Comparison of ENCODE assay signal across 23 mouse cellular contexts in genomic region chrX:70261360-70261759, GRCm38 (mm10).
"Had no signal": no experiment of that assay in that cellular context is flagged by ENCODE, and none has a peak within 500 bp of the region (broad histone marks: within the 10 kb centered on the region; RNA-seq: fewer than 3 reads in every experiment).

No protein-coding gene starts in this region.

- H3K9ac ChIP-seq: limb, embryonic 13.5 days; liver, embryonic 12.5 days; liver, embryonic 15.5 days; lung, embryonic 15.5 days; midbrain, embryonic 12.5 days; midbrain, embryonic 15.5 days; neural tube, embryonic 12.5 days; neural tube, embryonic 15.5 days had no signal

- H3K27ac ChIP-seq: kidney, postnatal 0 days; layer of hippocampus, adult 2 months; limb, embryonic 10.5 days; limb, embryonic 13.5 days; liver, embryonic 12.5 days; liver, embryonic 15.5 days; lung, embryonic 15.5 days; macrophage; midbrain, embryonic 12.5 days; midbrain, embryonic 15.5 days; neural tube, embryonic 12.5 days; neural tube, embryonic 15.5 days; stomach, postnatal 0 days had no signal

- ATAC-seq: liver, embryonic 12.5 days; midbrain, embryonic 15.5 days had no signal

- H3K4me2 ChIP-seq: limb, embryonic 13.5 days; liver, embryonic 12.5 days; liver, embryonic 15.5 days; lung, embryonic 15.5 days; midbrain, embryonic 12.5 days; midbrain, embryonic 15.5 days; neural tube, embryonic 12.5 days; neural tube, embryonic 15.5 days had no signal

- H3K4me1 ChIP-seq: limb, embryonic 10.5 days; limb, embryonic 13.5 days; liver, embryonic 12.5 days; liver, embryonic 15.5 days; lung, embryonic 15.5 days; midbrain, embryonic 12.5 days; midbrain, embryonic 15.5 days; neural tube, embryonic 12.5 days; neural tube, embryonic 15.5 days had no signal

- DNase-seq: kidney, postnatal 25 days; layer of hippocampus, adult 9-11 months; liver; lung, postnatal 10 days; right cerebral cortex, adult 18-20 months; right cerebral cortex, postnatal 14 days; right cerebral cortex, postnatal 4 days; thymus, adult 2 months; thymus, postnatal 14 days; thymus, postnatal 4 days had no signal

- H3K27me3 ChIP-seq: limb, embryonic 13.5 days; liver, embryonic 12.5 days; liver, embryonic 15.5 days; lung, embryonic 15.5 days; midbrain, embryonic 12.5 days; midbrain, embryonic 15.5 days; neural tube, embryonic 12.5 days; neural tube, embryonic 15.5 days had no signal

- H3K36me3 ChIP-seq: limb, embryonic 10.5 days; limb, embryonic 13.5 days; liver, embryonic 12.5 days; liver, embryonic 15.5 days; lung, embryonic 15.5 days; midbrain, embryonic 12.5 days; midbrain, embryonic 15.5 days; neural tube, embryonic 12.5 days; neural tube, embryonic 15.5 days had no signal

- H3K4me3 ChIP-seq: layer of hippocampus, adult 2 months; limb, embryonic 10.5 days; limb, embryonic 13.5 days; liver, embryonic 12.5 days; liver, embryonic 15.5 days; lung, embryonic 15.5 days; midbrain, embryonic 12.5 days; midbrain, embryonic 15.5 days; neural tube, embryonic 12.5 days; neural tube, embryonic 15.5 days had no signal

- H3K9me3 ChIP-seq: limb, embryonic 10.5 days; limb, embryonic 13.5 days; liver, embryonic 12.5 days; liver, embryonic 15.5 days; lung, embryonic 15.5 days; midbrain, embryonic 12.5 days; midbrain, embryonic 15.5 days; neural tube, embryonic 12.5 days; neural tube, embryonic 15.5 days had no signal
